Mouse (Mus musculus) adrenal gland, postnatal 4 days (tissue): ENCODE results near the gene Rtkn2. TPM values are rescaled to one million over a fixed set of nuclear protein-coding genes. Genes with fewer than 3 reads are reported as not detected.
A peak's percentile ranks its signal among the peaks of the same experiment; 100 is the strongest.
"Not testable (repeated sequence)": the region's sequence is repeated elsewhere in the genome, so short reads cannot be mapped to it uniquely, and the experiment has no call there.

Experiments used
- DNase-seq, 2 experiments: peaks; one replicate each; pipeline ENCODE4 v3.0.0; 2021 to 2022; ENCODE audit warnings: low spot score in 2 of 2, mixed read lengths in 2 of 2
- total RNA-seq, 2 experiments: library from RNA; stranded (reverse); gene quantifications; 2 replicates each; pipeline ENCODE4 v1.2.3; 2021

Gene Rtkn2
- total RNA-seq, 2 experiments from 2014 or later, result 2.0 to 2.6 TPM

DNA sequence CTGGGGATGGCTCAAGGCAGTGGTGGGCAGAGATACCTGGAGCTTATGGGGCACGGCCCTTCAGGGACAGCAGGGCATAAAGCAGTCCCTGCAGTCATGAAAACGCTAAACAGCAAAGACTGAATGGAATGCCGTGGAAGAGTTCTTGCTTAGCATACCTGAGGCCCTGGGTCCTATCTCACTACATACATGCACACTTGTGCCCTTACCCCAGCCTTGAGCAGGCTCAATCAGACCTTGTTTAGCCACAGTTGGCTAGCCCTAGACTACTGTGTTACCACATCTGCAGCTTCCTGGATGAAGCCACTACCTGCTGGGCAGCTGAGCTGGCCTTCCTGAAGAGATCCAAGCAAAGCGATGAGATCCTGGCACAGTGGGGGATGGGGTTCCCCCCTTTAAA lies 93.3 kb downstream of the Rtkn2 start:
- no peak for DNase-seq

DNA sequence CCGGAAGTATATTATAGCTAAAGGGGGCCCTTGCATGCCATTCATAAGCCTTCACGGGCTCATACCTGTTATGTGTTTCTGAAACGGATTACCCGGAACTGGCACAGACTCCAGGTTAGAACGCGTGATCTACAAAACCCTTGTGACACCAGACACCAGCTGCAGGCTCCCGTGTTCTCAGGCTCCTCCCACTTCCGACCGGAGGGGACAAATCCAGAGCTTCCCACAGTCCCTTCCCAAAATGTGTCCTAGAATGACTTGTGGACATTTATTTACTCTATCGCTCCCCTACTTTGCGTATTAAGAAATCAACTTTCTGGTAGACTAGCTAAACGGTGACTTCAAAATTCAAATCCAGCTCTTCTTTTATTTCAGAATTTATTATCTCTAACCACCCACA lies 94.9 kb downstream of the Rtkn2 start:
- DNase-seq, result no peak

DNA sequence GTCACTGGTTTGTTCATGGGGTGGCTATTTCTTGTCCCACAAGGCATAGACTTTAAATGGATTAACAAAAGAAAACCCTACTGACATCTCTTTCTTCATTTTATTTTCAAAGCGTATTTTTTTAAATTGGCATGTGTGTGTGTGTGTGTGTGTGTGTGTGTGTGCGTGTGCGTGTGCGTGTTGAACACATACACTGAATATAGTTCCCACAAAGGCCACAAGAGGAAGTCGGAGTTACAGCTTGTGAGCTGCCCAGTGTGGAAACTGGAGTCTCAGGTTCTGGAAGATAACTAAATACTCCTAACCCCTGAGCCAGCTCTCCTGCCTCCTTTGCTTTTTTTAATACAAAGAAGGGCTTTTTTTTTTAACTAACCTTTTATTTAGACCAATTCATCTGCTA lies 95.8 kb downstream of the Rtkn2 start:
- no peak for DNase-seq

DNA sequence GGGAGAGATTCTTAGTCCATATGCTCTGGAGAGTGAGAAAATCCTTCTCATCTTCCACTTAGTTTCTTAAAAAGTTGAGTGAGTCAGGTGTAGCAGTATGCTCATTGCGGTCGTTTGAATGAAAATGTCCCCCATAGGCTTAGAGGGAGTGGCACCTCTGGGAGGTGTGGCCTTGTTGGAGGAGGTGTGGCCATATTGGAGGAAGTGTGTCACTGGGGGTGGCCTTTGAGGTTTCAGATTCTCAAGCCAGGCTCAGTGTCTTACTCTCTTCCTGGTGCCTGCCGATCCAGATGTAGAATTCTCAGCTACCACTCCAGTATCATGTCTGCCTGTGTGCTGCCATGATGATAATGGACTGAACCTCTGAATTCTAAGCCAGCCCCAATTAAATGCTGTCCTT lies 99.3 kb downstream of the Rtkn2 start:
- DNase-seq, result no peak

DNA sequence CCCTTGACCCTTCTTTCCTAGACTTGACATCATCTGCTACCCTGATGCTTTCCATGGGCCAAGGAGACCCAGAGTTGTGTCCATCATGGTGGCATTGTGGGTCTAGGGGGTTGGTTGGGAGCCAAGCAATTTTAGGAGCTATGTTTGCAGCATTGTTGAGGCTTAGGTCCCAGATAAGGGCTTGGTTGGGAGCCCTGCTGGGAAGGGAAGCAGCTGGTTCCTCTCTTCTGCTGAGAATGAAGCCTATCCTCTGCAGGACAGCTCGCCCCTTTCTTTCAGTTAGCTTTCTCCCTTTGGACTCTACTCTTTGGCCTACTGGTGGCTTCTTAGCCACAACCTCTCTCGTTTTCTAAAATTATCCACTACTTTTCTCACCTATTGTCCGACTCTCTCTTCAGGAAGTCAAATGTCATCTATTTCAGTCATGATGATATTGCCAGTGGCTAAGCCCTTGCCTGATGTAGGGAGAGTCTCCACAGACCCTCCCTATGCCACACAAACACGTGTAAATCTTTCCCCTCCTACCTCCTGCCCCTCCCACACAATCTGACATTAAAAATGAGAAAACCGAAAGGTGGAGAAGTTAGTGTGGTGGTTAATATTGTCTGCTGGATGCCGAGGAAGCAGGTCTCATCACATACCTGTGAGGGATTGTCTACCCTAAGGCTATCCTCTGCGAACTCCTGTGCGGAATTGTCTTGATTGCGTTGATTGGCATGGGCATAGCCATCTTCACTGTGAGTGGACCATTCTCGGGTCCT lies 100.7 kb downstream of the Rtkn2 start:
- DNase-seq, result no peak

DNA sequence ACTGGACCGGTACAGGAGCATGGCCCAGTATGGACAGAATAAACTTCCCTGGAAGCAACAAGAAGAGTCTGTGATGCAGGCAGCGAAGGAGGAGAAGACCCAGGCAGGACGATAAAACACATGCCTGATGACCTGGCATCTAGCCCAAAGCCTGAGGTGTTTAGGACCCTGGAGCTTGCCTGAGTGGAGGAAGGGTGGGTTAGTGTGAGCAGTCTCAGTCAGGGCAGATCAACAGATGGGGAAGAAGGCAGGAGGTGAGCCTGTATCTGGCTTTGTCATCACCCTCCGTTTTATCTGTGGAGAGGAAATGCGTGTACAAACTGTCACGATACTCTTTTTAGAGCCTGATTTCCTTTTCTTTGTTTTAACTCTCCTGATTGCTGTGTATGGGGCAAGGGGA lies 102.3 kb downstream of the Rtkn2 start:
- DNase-seq, result no peak

DNA sequence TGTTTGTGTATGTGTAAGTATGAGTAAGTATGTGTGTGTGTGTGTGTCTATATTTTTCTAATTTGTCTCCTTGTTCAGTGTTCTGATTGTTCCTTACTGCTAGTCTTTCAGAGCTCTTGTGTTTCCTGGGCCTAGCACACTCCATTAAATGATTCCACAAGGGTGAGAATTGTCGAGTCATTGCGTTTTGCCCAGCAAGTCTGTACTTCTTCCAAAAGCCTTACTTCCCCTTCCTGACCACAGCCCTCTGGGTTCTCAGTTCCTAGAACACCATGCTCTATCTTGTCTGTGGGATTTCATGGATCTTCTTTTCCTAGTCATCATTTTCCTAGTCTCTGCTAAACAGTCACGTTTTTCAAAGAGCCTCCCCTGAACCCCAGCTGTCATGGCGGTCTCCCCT lies 106.2 kb downstream of the Rtkn2 start:
- DNase-seq, result no peak

DNA sequence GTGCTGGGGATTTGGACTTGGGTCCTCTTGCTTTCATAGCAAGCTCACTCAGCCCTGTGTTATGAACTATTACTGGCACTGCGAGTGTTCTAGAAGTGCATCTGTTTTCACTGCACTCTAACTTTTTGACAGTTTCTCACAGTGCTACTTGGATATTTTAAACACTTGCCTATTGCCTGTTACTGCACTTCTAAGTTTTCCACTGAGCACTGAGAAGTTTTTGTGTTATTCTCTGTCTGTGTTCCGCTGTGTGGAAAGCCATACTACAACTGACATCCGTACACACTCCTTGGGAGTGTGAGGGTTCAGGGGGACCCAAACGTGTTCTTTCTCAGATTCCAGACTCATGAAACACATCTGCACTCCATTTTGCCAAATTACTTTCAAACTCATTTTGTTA lies 107.6 kb downstream of the Rtkn2 start:
- DNase-seq, result no peak

DNA sequence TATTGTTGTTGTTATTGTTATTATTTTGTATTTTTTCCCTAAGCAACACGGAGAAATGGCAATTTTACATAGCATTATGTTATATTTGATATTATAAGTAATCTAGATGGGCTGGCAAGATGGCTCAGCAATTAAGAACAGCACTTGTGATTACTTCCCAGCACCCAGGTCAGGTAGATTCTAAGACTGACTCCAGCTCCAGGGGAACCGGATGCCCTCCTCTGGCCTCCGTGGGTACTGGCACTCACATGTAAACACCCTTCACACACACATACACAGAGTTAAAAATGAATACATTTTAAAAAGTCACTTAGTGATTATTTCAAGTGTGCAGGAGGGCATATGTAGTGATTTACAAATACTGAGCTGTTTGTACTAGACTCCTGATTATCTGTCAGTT lies 108.4 kb downstream of the Rtkn2 start:
- no peak for DNase-seq

DNA sequence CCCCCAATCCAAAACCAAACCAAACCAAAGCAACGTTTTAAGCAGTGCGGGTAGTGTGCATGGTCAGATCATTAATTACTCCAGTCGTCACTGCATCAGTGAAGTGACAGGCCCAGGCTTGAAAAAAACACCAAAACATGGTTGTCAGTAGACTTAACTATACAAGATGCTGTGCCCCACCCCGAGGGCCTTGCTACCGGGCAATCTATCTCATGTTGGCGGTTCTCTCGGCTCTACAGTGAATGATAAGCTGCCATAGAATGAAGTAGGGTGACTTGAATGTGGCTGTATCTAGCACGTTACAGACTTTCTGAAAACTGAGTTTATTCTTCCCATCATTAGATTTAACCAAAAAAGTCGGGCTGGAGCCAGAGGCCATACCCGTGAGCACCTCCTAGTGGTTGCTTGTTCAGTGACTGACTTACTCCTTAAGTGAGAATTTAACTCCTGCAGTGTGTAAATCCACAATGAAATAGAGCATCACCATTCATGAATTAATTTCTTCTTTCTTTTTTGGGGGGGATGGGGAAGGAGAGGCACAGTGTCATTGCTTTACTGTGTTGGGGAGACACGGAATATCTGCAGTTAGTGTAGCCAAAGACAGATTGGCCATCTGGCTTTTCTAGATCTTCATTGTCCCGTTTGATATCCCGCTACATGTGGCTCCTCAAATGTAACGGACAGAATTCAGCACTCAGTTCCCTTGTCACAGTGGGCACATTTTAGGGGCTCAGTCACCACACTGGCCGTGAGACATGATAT lies 110.2 kb downstream of the Rtkn2 start:
- DNase-seq, result no peak

DNA sequence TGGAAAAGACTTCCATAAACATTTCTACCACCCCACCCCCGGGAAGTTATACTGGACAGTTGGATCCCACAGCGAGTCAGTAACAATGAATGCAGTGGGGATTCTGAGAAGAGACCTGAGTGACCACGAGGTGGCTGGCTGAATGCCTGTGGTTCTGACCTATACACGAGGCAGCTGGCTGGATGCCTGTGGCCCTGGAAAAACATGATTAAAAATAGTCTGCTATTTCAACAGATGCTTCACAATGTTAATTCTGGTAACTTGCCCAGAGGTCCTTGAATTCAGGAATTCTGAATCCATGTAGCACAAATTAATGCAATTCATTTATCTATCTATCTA lies 110.8 kb downstream of the Rtkn2 start:
- DNase-seq, result peak; percentile 23 to 57

DNA sequence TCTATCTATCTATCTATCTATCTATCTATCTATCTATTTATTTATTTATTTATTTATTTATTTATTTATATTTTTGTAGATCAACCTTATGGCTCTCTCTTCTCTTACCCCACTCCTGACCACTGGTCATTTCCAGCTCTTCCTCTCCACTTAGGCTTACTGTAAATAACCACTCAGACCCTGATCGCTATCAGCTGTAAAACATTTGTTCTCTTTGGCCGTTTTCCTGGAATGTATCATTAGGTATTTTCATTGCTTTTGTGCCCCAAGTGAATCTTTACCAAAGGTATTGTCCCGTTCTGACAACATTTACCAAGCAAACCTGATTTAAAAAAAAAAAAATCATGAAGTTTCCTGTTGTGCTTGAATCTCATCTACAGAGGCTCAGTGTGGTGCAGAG lies 111.2 kb downstream of the Rtkn2 start:
- DNase-seq, result no peak

DNA sequence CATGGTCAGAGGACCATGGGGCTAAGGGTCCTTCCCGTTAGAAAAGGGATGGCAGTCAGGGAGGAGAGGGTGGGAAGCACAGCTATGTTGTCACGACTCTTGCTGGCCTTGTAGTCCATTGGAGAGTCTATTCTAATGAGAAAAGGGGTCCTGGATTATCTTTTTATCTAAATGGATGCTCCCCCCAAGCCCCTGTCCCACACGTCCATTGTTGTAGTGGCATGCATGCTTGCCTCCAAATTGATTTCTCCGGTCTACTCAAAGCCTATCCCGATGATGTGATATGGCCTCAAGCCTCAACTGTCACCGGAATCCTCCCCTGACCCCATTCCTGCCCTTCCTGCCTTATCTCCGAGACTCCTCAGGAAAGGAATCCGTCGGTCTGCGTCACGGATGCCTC lies 111.6 kb downstream of the Rtkn2 start:
- DNase-seq, result no peak

DNA sequence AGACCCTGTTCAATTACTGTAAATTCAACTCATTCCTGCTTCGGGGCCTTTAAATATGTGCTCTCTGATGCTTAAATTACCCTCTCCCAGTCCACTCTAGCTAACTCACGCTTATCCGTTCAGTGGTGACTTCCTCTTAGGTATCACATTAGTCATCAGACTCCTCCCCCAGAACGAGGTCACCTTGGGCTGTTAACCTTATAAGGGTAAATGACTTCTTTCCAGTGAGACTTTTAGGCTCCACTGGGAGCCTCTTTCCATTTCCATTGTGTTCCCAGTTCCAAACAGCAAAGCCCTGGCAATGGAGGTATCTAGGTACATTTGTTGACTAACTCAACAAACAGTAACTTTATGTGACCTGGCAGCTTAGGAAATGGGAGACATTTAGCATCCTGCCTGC lies 112.5 kb downstream of the Rtkn2 start:
- no peak for DNase-seq

DNA sequence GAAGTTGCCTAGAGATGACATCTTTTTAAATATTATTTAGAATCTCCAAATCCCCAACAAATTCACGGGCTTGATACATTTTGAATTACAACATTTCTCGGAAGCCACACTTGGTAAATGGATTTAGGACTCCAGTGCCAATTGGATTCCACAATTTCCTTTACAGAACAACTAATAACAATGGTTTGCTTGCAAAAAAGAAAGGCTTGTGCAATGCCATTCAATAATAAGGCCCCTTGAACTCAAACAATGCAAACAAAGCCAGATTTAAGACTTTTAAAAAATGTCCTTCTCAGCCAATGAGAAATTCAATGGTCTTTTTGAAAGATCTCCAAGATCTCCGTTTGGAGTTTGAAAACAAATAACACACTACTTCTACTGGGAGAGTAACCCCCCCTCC lies 114.1 kb downstream of the Rtkn2 start:
- DNase-seq, result no peak

DNA sequence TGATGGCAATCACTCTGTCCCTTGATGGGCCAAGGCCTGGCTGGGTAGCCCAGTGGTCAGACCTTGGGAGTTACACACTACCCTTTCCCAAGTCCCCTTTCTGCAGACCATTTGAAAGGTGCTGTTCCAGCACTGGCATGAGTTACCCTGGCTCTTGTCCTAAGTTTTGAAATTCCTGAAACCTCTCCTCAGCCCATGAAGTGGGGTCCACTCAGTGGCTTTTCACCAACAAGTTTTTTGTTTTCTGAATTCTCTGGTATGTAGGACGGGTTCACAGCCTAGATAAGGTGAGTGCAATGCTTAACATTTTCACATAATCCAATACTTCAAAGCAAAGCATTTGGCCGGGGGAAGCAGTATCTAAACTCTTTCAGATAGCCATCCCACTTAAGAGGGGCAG lies 115.8 kb downstream of the Rtkn2 start:
- no peak for DNase-seq

DNA sequence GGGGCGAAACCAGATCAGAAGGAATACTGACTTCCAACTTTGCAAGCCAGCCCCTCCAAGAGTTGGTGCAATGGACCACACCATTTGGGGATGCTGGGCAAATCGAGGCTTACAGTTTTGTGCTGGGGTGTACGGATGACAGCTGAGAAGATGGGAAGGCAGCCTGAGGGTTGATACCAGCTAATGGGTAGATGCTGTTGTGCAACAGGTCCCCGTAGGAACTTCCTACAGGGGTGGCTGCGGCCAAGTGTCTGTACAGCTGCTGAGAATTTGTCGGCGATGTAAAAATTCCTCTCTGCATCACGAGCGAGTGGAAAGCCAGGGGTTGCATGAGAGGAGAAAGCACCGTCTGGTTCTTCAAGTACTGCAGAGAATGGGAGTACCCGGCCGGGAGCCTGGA lies 117.0 kb downstream of the Rtkn2 start:
- no peak for DNase-seq

DNA sequence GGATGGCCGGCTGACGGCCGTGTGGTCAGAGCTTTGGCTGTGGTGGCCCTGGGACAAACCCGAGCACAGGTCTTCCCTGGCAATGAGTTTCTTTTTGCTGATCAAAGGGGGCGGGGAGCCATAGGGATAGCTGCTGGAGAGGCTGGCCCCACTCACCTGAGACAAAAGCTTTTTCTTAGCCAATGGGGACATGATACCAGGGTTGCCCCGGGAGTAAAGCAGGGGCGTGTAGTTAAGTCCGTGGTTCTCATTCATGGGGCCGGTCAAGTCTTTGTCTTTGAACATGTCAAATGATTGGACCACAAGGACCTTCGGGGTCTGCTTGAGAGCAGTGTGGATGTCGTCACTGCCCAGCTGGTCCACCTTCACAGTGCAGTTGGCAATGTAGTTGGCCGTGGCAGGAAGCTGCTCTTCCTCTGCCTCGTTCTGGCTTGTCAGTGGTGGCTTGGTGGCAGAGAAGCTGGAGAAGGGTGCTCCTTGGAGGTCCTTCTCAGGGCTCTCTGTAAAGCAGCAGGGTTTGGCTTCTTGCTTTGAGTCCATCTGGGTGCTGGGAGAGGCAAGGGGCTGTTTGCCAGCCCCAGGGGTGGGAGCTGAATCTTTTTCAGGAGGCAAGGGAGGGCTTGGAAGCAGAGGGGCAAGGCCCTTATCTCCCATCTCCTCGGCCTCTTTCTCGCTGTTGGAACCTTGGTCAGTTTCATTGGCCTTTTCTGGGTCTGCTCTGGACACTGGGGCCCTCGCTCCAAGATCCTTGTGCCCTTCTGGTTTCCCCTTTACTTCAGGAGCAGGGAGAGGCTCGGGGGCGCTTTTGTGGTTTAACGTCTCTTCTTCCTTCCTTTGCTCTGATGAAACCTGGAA lies 118.7 kb downstream of the Rtkn2 start:
- no peak for DNase-seq

DNA sequence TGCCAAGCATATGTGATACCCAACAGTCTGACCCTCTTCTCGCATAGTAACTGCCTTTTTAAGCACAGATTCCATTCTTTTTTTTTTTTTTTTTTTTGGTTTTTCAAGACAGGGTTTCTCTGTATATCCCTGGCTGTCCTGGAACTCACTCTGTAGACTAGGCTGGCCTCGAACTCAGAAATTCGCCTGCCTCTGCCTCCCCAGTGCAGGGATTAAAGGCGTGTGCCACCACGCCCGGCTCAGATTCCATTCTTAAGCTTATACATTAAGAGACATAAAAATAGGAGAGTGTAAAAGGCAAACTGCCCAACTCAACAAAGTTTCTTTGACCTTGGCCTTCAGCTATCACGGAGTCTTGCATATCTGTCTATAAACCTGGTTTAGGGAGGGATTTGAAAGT lies 120.4 kb downstream of the Rtkn2 start:
- DNase-seq, result not testable (repeated sequence)

DNA sequence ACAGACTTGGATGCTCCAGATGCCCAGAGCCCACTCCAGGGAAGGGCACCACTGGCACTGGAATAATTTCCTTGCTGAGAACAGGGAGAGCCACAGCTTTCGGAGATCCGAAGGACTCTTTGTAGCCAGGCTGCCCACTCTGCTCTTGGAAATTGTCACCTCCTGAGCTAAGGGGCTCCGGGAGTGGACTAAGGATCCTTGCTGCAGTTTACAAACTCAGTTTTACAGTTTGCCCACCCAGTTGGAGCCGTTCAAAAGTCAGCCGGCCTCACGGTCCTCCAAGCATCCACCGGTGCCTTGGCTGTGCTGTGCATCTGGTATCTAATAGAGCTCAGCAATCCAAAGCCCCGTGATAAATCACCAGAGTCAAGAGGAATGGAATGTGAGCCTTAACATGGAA lies 121.1 kb downstream of the Rtkn2 start:
- DNase-seq, result no peak

DNA sequence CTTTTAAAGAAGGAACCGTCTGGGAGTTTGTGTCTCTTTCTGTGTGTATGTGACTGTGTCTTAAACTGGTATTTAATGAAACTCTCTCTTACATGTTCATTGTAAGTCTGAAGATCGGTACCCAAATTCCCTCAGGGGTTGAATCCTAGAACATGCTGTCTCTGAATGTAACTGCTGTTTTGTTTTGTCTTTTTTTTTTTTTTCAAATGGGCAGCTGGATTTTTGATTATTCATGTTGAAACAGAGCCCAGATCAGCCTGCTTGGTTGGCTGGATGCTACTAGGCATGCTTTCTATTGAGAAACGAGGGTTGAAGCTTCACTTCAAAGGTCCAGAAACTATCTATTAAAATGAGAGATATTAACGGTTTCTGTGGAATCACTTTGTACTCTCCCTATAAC lies 121.9 kb downstream of the Rtkn2 start:
- no peak for DNase-seq

DNA sequence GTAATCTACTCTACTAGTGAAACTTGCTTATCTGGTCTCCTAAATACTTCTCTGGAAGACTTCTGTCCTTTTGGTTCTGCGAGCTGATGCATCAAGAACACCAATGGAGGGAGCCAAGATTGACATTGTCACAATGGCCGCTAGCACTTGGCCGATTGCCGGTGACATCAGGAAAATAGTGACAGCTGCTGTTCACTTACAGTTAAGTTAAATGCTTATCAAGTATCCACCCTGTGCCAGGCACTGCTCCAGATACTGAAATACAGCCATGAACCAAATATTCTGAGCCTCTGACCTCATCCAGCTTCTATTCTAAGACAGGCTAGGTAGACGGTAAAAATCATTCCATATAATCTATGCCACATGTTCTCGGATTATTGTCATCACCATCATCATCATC lies 123.2 kb downstream of the Rtkn2 start:
- no peak for DNase-seq
